Mouse (Mus musculus): ENCODE data around the gene Tufm. TPM values are rescaled to one million over a fixed set of nuclear protein-coding genes. Genes with fewer than 3 reads are reported as not detected.
A peak's percentile ranks its signal among the peaks of the same experiment; 100 is the strongest.

The Tufm gene
- polyA plus RNA-seq, 1 experiment from 2014 or later = 129 TPM

DNA sequence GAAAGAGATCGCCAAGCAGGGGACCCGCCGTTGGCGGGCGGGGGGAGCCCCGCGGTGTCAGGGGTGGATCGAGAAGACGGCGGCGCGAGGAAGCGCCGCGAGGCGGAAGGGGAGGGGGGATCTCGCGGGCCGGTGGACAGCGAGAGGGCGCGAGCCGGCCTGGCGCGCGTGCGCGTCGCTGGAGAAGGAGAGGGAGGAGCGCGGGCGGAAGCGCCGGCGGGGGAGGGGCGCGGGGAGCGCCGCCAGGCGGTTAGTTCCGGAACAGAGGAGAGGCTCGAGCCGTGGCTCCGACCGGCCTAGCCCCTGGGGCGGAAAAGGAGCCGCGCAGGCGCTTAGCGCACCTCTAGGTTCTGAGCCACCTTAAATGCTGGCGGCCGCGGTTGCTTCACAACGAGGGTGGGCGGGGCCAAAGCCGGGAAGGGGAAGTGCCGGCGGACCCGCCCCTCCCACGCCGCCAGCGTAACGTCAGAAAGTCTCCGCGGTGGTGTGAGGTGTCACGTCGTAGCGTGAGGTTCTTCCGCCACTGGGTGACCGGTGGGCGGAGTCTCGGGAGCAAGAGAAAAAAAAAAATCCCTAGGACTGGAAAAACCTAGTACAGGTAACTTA is 16.2 kb downstream of the Tufm start, which contains the start of gene Atxn2l:
Gene Atxn2l, minus strand, starts transcription at position 165 of the 606 bp plus-strand sequence.
- peaks cover 31% of the 10 kb centered on the region for H3K4me1 ChIP-seq
- peak; percentile 84 for ATAC-seq
- under 1% methylated on average over 53 of the region's 72 CpGs for WGBS (ENCODE audit: insufficient replicate concordance)
- no peaks in the 10 kb centered on the region for H3K27me3 ChIP-seq (replicated peaks)
- H3K9ac ChIP-seq = peak within 1 kb of the TSS; percentile 100
- H3K36me3 ChIP-seq = peaks cover 30% of the 10 kb centered on the region
- peak within 1 kb of the TSS; percentile 84 for H3K4me2 ChIP-seq
- H3K27ac ChIP-seq = peak within 1 kb of the TSS; percentile 100
- H3K4me3 ChIP-seq = peak within 1 kb of the TSS; percentile 100
- H3K9me3 ChIP-seq (replicated peaks) = no peaks in the 10 kb centered on the region

GRCm38 (mm10) chr7:126504913-126505312 is 17.8 kb downstream of the Tufm start:
- ATAC-seq = no peak
- no peak overlapping the region for H3K9ac ChIP-seq
- H3K9me3 ChIP-seq (replicated peaks) = no peaks in the 10 kb centered on the region
- H3K36me3 ChIP-seq = peaks cover 15% of the 10 kb centered on the region
- H3K4me3 ChIP-seq = no peak overlapping the region
- peaks cover 23% of the 10 kb centered on the region for H3K4me1 ChIP-seq
- H3K27me3 ChIP-seq (replicated peaks) = no peaks in the 10 kb centered on the region
- no peak overlapping the region for H3K4me2 ChIP-seq
- 84% methylated on average over 2 of the region's 2 CpGs for WGBS (ENCODE audit: insufficient replicate concordance)
- H3K27ac ChIP-seq = no peak overlapping the region

- no peaks in the 10 kb centered on the region for H3K36me3 ChIP-seq
- H3K27ac ChIP-seq = no peak overlapping the region
- no peak for ATAC-seq
- WGBS (ENCODE audit: insufficient replicate concordance) = 69% methylated on average over 8 of the region's 8 CpGs
- no peak overlapping the region for H3K9ac ChIP-seq
- no peak overlapping the region for H3K4me3 ChIP-seq
- H3K27me3 ChIP-seq (replicated peaks) = 0 out of 2 replicates have a peak, but pooled peaks cover 5% of the 10 kb centered on the region
- H3K4me2 ChIP-seq = no peak overlapping the region
- H3K4me1 ChIP-seq = peaks cover 8% of the 10 kb centered on the region
- no peaks in the 10 kb centered on the region for H3K9me3 ChIP-seq (replicated peaks)
Measured at GRCm38 (mm10) chr7:126507126-126507778, 20.1 kb downstream of the Tufm start.

GRCm38 (mm10) chr7:126511287-126511686 is 24.1 kb downstream of the Tufm start:
- Histone ChIP-seq H3K4me1 (no peaks in the 10 kb centered on the region), H3K9me3 (replicated peaks) (no peaks in the 10 kb centered on the region), H3K36me3 (no peaks in the 10 kb centered on the region), H3K4me2 (no peak overlapping the region), H3K27me3 (replicated peaks) (0 out of 2 replicates have a peak, but pooled peaks cover 13% of the 10 kb centered on the region), H3K9ac (no peak overlapping the region), H3K4me3 (no peak overlapping the region), H3K27ac (no peak overlapping the region)
- ATAC-seq = no peak
- 57% methylated on average over 3 of the region's 3 CpGs for WGBS (ENCODE audit: insufficient replicate concordance)

DNA sequence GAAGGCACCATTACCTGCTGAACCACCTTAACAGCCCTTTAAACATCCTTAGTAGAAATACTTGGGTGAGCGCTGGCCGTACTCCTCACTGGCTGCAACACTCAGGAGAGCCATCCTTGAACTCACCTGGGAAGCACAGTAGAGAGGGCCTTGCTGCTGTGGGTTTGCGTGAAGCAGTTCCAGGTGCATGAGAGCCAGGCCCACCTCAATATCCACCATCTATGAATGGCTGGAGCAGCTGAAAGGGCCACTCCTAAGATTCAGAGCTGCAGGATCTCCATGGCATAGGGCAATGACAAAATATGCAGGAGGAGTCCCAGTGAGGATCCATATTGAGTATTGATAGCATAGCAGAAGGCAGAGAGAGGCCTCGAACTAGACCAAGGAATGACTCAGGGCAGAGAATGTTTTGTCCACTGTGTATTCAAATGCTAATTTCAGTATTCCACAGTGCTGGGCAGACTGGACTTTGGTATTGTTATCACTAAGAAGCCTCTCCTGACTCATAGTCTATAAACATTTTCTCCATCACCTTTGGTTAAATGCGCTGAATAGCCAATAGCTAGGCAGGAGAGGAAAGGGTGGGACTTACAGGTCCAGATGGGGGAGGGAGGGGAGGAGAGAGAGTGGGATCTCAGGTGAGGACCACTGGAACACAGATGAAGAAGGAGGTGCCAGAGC is 31.2 kb downstream of the Tufm start:
- WGBS (ENCODE audit: insufficient replicate concordance) = 84% methylated on average over 5 of the region's 5 CpGs
- H3K4me3 ChIP-seq = no peak overlapping the region
- H3K9me3 ChIP-seq (replicated peaks) = no peaks in the 10 kb centered on the region
- H3K9ac ChIP-seq = no peak overlapping the region
- H3K27ac ChIP-seq = no peak overlapping the region
- H3K27me3 ChIP-seq (replicated peaks) = 0 out of 2 replicates have a peak, but pooled peaks cover 15% of the 10 kb centered on the region
- H3K4me1 ChIP-seq = no peaks in the 10 kb centered on the region
- no peak for ATAC-seq
- no peaks in the 10 kb centered on the region for H3K36me3 ChIP-seq
- H3K4me2 ChIP-seq = no peak overlapping the region

- 78% methylated on average over 2 of the region's 2 CpGs for WGBS (ENCODE audit: insufficient replicate concordance)
- no peak for ATAC-seq
- Histone ChIP-seq H3K9me3 (replicated peaks) (no peaks in the 10 kb centered on the region), H3K4me2 (no peak overlapping the region), H3K4me3 (no peak overlapping the region), H3K27me3 (replicated peaks) (0 out of 2 replicates have a peak, but pooled peaks cover 15% of the 10 kb centered on the region), H3K4me1 (no peaks in the 10 kb centered on the region), H3K36me3 (no peaks in the 10 kb centered on the region), H3K27ac (no peak overlapping the region), H3K9ac (no peak overlapping the region)
Measured at GRCm38 (mm10) chr7:126519513-126519912, 32.4 kb downstream of the Tufm start.

DNA sequence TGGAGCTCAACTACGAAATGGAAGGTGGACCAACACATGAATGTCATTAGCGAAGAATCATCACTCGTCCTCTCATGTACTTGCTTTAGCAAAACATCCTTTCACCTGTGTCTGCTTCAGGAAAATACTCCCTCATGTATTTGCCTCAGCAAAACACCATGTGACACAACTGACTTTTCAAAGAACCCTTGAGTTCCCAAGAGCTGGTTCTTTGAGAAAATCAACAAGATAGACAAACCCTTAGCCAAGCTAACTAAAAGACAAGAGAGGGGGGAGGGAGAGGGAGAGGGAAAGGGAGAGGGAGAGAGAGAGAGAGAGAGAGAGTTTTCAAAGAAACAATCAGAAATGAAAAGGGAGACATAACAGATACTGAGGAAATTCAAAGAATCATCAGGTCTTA is 36.2 kb downstream of the Tufm start:
- Histone ChIP-seq H3K36me3 (no peaks in the 10 kb centered on the region), H3K9me3 (replicated peaks) (no peaks in the 10 kb centered on the region), H3K9ac (no peak overlapping the region), H3K4me2 (no peak overlapping the region), H3K27me3 (replicated peaks) (peaks cover under 1% of the 10 kb centered on the region; the same call in 1 of the 2 replicates), H3K27ac (no peak overlapping the region), H3K4me3 (no peak overlapping the region), H3K4me1 (no peaks in the 10 kb centered on the region)
- 62% methylated on average over 3 of the region's 3 CpGs for WGBS (ENCODE audit: insufficient replicate concordance)
- no peak for ATAC-seq

- Histone ChIP-seq H3K4me3 (no peak overlapping the region), H3K27me3 (replicated peaks) (no peaks in the 10 kb centered on the region; the same call in 1 of the 2 replicates), H3K27ac (no peak overlapping the region), H3K9me3 (replicated peaks) (no peaks in the 10 kb centered on the region), H3K4me2 (no peak overlapping the region), H3K4me1 (no peaks in the 10 kb centered on the region), H3K36me3 (no peaks in the 10 kb centered on the region), H3K9ac (no peak overlapping the region)
- ATAC-seq = no peak
- WGBS (ENCODE audit: insufficient replicate concordance) = 34% methylated on average over 1 of the region's 1 CpGs
Measured at GRCm38 (mm10) chr7:126528166-126528577, 41.0 kb downstream of the Tufm start.

- no peak overlapping the region for H3K9ac ChIP-seq
- no peaks in the 10 kb centered on the region for H3K9me3 ChIP-seq (replicated peaks)
- no peak overlapping the region for H3K27ac ChIP-seq
- no peaks in the 10 kb centered on the region for H3K36me3 ChIP-seq
- H3K27me3 ChIP-seq (replicated peaks) = peaks cover 27% of the 10 kb centered on the region
- 0 out of 2 replicates have a peak, but pooled peaks cover 6% of the 10 kb centered on the region for H3K4me1 ChIP-seq
- no peak for ATAC-seq
- WGBS (ENCODE audit: insufficient replicate concordance) = 68% methylated on average over 1 of the region's 1 CpGs
- H3K4me2 ChIP-seq = no peak overlapping the region
- no peak overlapping the region for H3K4me3 ChIP-seq
Measured at GRCm38 (mm10) chr7:126533434-126533833, 46.3 kb downstream of the Tufm start.

GRCm38 (mm10) chr7:126535766-126536165 is 48.6 kb downstream of the Tufm start:
- H3K36me3 ChIP-seq = no peaks in the 10 kb centered on the region
- no peak for ATAC-seq
- 2% methylated on average over 28 of the region's 28 CpGs for WGBS (ENCODE audit: insufficient replicate concordance)
- H3K9me3 ChIP-seq (replicated peaks) = no peaks in the 10 kb centered on the region
- peak overlapping the region; percentile 55; the same call in 1 of the 2 replicates for H3K9ac ChIP-seq
- H3K4me3 ChIP-seq = peak overlapping the region; percentile 47
- H3K27me3 ChIP-seq (replicated peaks) = peaks cover 27% of the 10 kb centered on the region
- H3K4me1 ChIP-seq = 0 out of 2 replicates have a peak, but pooled peaks cover 6% of the 10 kb centered on the region
- peak overlapping the region; percentile 67 for H3K4me2 ChIP-seq
- H3K27ac ChIP-seq = no peak overlapping the region

DNA sequence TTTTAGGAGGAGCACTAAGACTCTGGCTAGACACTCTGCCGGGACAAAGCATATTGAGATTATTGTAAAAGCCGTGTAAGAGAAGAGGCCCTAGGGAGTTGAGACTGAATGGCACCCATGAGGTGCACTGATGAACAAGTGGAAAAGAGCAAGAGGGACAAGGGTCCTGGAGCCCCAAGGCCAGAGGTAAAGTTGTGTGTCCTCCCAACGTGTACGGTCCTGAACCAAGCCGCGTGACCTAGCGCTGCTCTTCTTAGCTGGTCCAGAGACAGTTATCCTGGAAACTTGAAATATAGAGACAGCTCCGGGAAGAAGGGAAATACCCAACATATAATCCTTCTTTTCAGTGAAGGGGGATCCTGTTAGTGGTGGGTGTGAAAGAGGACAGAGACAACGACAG is 49.3 kb downstream of the Tufm start:
- ATAC-seq = no peak
- peak overlapping the region; percentile 47 for H3K4me3 ChIP-seq
- peak overlapping the region; percentile 55; the same call in 1 of the 2 replicates for H3K9ac ChIP-seq

More for the DNA sequence above, 49.3 kb downstream of the Tufm start:
- Histone ChIP-seq H3K27me3 (replicated peaks) (peaks cover 27% of the 10 kb centered on the region), H3K9me3 (replicated peaks) (no peaks in the 10 kb centered on the region), H3K4me2 (peak overlapping the region; percentile 67), H3K36me3 (no peaks in the 10 kb centered on the region), H3K4me1 (0 out of 2 replicates have a peak, but pooled peaks cover 6% of the 10 kb centered on the region), H3K27ac (no peak overlapping the region)
- 65% methylated on average over 9 of the region's 9 CpGs for WGBS (ENCODE audit: insufficient replicate concordance)

Measured in liver, embryonic 12.5 days (tissue).